Mouse (Mus musculus): ENCODE measurements around the gene Hmg20b. TPM values are rescaled to one million over a fixed set of nuclear protein-coding genes. Genes with fewer than 3 reads are reported as not detected.
A peak's percentile ranks its signal among the peaks of the same experiment; 100 is the strongest.

Hmg20b gene
- polyA plus RNA-seq, 1 experiment from 2014 or later = 72.2 TPM

DNA sequence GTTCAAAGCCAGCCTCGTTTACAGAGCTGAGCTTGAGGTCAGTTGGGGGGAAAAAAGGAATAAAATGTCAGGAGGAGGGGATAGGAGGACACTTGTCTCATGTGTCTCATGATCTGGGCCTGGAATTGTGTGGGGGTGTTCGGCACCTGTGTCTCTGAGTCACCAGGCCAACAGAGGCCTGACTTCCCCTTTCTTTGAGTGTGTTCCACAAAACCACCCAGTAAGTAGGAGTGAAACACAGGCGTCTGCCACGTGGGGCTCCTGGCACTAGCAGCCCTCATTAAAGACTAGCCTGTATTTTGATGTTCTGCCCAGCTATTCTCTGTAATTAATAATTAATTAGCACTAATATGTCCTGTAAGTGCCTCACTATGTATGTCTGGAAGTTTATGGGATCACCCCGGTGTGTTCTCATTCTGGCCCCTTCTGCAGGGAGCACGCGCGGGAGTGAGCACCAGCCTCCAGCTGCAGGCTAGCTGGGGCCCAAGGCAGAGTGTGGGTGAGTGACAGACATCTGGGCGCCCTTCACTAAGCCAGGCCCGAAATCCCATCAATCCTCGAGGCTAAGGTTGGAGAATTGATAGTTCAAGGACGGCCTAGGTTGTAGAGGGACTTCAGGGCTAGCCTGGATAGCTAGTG lies 6.2 kb upstream of the Hmg20b start:
- Histone ChIP-seq H3K9me3 (ENCODE audit: control insufficient read depth, low read length) (no peaks in the 10 kb centered on the region), H3K27ac (replicated peaks) (peak overlapping the region; percentile 8; the same call in 1 of the 2 replicates), H3K9ac (ENCODE audit: low read length) (peak overlapping the region; percentile 18; the same call in 1 of the 2 replicates), H3K4me2 (replicated peaks; ENCODE audit: low read depth) (peak overlapping the region; percentile 98; the same call in 1 of the 2 replicates), H3K4me1 (replicated peaks; ENCODE audit: control insufficient read depth, insufficient read depth) (peaks cover 4% of the 10 kb centered on the region), H3K27me3 (ENCODE audit: control insufficient read depth, insufficient read depth, low read length) (no peaks in the 10 kb centered on the region), H3K36me3 (ENCODE audit: control insufficient read depth, insufficient read depth, low read length) (no peaks in the 10 kb centered on the region), H3K4me3 (ENCODE audit: low read depth, low read length) (no peak overlapping the region)
- ATAC-seq (ENCODE audit: low FRiP score, low TSS enrichment) (no peak), DNase-seq (ENCODE audit: low spot score) (no peak)
- 60% methylated on average over 12 of the region's 12 CpGs for WGBS
- TF ChIP-seq EP300 (optimal IDR thresholded peaks at IDR 0.05) = no peak
- TF ChIP-seq CTCF (IDR thresholded peaks at IDR 0.05; ENCODE audit: low read depth) = no peak

DNA sequence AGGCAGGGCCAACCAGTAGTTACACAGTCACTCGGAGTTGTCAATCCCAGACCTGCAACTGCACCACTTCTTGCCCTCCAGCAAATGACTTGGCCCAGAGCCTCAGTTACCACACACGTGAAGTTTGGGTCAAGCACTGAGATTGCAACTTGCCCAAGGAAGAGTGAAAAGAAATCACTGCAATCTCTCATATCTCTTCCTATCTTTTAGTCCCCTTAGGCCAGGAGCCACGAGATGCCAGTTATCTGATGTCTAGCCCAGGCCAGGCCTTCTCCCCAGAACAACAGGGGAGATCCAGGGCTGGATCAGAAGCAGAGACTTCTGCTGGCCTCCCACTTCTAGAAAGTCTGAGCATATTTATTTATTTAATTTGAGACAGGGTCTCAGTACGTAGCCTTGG lies 5.3 kb upstream of the Hmg20b start:
- WGBS = 89% methylated on average over 4 of the region's 4 CpGs
- Histone ChIP-seq H3K4me2 (replicated peaks; ENCODE audit: low read depth) (no peak overlapping the region), H3K9ac (ENCODE audit: low read length) (no peak overlapping the region), H3K36me3 (ENCODE audit: control insufficient read depth, insufficient read depth, low read length) (no peaks in the 10 kb centered on the region), H3K27me3 (ENCODE audit: control insufficient read depth, insufficient read depth, low read length) (no peaks in the 10 kb centered on the region), H3K4me3 (ENCODE audit: low read depth, low read length) (no peak overlapping the region), H3K9me3 (ENCODE audit: control insufficient read depth, low read length) (no peaks in the 10 kb centered on the region), H3K27ac (replicated peaks) (no peak overlapping the region), H3K4me1 (replicated peaks; ENCODE audit: control insufficient read depth, insufficient read depth) (peaks cover 4% of the 10 kb centered on the region)
- ATAC-seq (ENCODE audit: low FRiP score, low TSS enrichment) (no peak), DNase-seq (ENCODE audit: low spot score) (no peak)
- TF ChIP-seq CTCF (IDR thresholded peaks at IDR 0.05; ENCODE audit: low read depth) = no peak
- no peak for TF ChIP-seq EP300 (optimal IDR thresholded peaks at IDR 0.05)

- no peaks in the 10 kb centered on the region for H3K27me3 ChIP-seq (ENCODE audit: control insufficient read depth, insufficient read depth, low read length)
- no peak overlapping the region for H3K4me2 ChIP-seq (replicated peaks; ENCODE audit: low read depth)
- 69% methylated on average over 9 of the region's 9 CpGs for WGBS
- H3K27ac ChIP-seq (replicated peaks) = no peak overlapping the region
- no peak for DNase-seq (ENCODE audit: low spot score)
- H3K4me3 ChIP-seq (ENCODE audit: low read depth, low read length) = no peak overlapping the region
- peaks cover 4% of the 10 kb centered on the region for H3K4me1 ChIP-seq (replicated peaks; ENCODE audit: control insufficient read depth, insufficient read depth)
- no peaks in the 10 kb centered on the region for H3K9me3 ChIP-seq (ENCODE audit: control insufficient read depth, low read length)
- no peak overlapping the region for H3K9ac ChIP-seq (ENCODE audit: low read length)
- TF ChIP-seq CTCF (IDR thresholded peaks at IDR 0.05; ENCODE audit: low read depth) (no peak), EP300 (optimal IDR thresholded peaks at IDR 0.05) (no peak)
- no peak for ATAC-seq (ENCODE audit: low FRiP score, low TSS enrichment)
- no peaks in the 10 kb centered on the region for H3K36me3 ChIP-seq (ENCODE audit: control insufficient read depth, insufficient read depth, low read length)
Measured at GRCm38 (mm10) chr10:81354738-81355477, 4.6 kb upstream of the Hmg20b start.

- Histone ChIP-seq H3K9ac (ENCODE audit: low read length) (no peak overlapping the region), H3K9me3 (ENCODE audit: control insufficient read depth, low read length) (no peaks in the 10 kb centered on the region), H3K4me1 (replicated peaks; ENCODE audit: control insufficient read depth, insufficient read depth) (peaks cover 7% of the 10 kb centered on the region), H3K36me3 (ENCODE audit: control insufficient read depth, insufficient read depth, low read length) (no peaks in the 10 kb centered on the region), H3K4me3 (ENCODE audit: low read depth, low read length) (no peak overlapping the region), H3K27ac (replicated peaks) (no peak overlapping the region), H3K4me2 (replicated peaks; ENCODE audit: low read depth) (no peak overlapping the region), H3K27me3 (ENCODE audit: control insufficient read depth, insufficient read depth, low read length) (no peaks in the 10 kb centered on the region)
- TF ChIP-seq CTCF (IDR thresholded peaks at IDR 0.05; ENCODE audit: low read depth) (no peak), EP300 (optimal IDR thresholded peaks at IDR 0.05) (no peak)
- 17% methylated on average over 9 of the region's 9 CpGs for WGBS
- ATAC-seq (ENCODE audit: low FRiP score, low TSS enrichment) (no peak), DNase-seq (ENCODE audit: low spot score) (peak; percentile 61)
Measured at GRCm38 (mm10) chr10:81351678-81352291, 1.5 kb upstream of the Hmg20b start.

DNA sequence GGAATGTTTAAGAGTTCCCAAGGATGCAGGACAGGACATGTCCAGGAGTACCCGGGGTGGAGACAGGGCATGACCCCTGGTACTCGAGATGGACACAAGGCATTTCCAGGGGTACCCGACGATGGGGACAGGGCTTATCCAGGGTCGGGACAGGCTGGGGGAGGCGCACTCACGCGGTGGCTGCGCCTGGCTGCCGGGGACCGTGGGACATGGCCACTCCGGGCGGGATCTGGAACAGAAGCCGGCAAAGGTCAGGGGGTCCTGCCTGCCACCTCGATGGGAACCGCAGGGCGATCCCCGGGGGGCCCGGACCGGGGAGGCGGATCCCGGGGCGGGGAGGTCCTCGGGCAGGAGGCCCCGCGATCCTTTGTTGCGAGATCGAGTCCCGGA lies 324 bp downstream of the Hmg20b start:
- Histone ChIP-seq H3K27me3 (ENCODE audit: control insufficient read depth, insufficient read depth, low read length) (no peaks in the 10 kb centered on the region), H3K9ac (ENCODE audit: low read length) (peak overlapping the region; percentile 82), H3K27ac (replicated peaks) (peak overlapping the region; percentile 91), H3K4me3 (ENCODE audit: low read depth, low read length) (peak overlapping the region; percentile 71), H3K4me2 (replicated peaks; ENCODE audit: low read depth) (peak overlapping the region; percentile 90), H3K36me3 (ENCODE audit: control insufficient read depth, insufficient read depth, low read length) (no peaks in the 10 kb centered on the region), H3K4me1 (replicated peaks; ENCODE audit: control insufficient read depth, insufficient read depth) (peaks cover 5% of the 10 kb centered on the region), H3K9me3 (ENCODE audit: control insufficient read depth, low read length) (no peaks in the 10 kb centered on the region)
- no peak; the same call in 1 of the 2 replicates for ATAC-seq (ENCODE audit: low FRiP score, low TSS enrichment)
- DNase-seq (ENCODE audit: low spot score) = no peak
- no peak for TF ChIP-seq CTCF (IDR thresholded peaks at IDR 0.05; ENCODE audit: low read depth)
- TF ChIP-seq EP300 (optimal IDR thresholded peaks at IDR 0.05) = no peak
- WGBS = 0% methylated on average over 27 of the region's 29 CpGs
